Mouse (Mus musculus) liver, embryonic 11.5 days (tissue): ENCODE results near the gene Cadm2. TPM values are rescaled to one million over a fixed set of nuclear protein-coding genes. Genes with fewer than 3 reads are reported as not detected.

Experiments
- ATAC-seq: fragments of 200-750 bp; cut with Nextera tagmentation; replicated peaks from 2 replicates; pipeline ENCODE4 v1.8.0; 2017; ENCODE audit warnings: moderate number of reproducible peaks, mild to moderate bottlenecking, moderate TSS enrichment, moderate library complexity; ENCODE audit not compliant: low FRiP score
- DNase-seq: peaks from one replicate; pipeline ENCODE4 v3.0.0-alpha.2; 2017; ENCODE audit warnings: low spot score
- H3K27ac ChIP-seq: fragments of 300-500 bp; sonication (generic); 2 replicates; pipeline ENCODE4 v1.5.1; 2014; ENCODE audit warnings: mild to moderate bottlenecking, low read depth, low read length, control low read depth
- H3K27me3 ChIP-seq: fragments of 300-500 bp; sonication (generic); replicated peaks from 2 replicates; pipeline ENCODE4 v1.6.1; 2014; ENCODE audit warnings: low read length, mixed read lengths; ENCODE audit not compliant: control insufficient read depth, insufficient read depth
- H3K36me3 ChIP-seq: fragments of 300-500 bp; sonication (generic); 2 replicates; pipeline ENCODE4 v1.6.1; 2014; ENCODE audit warnings: mild to moderate bottlenecking, low read length, moderate library complexity, mixed read lengths; ENCODE audit not compliant: control insufficient read depth, insufficient read depth
- H3K4me1 ChIP-seq: fragments of 300-500 bp; sonication (generic); replicated peaks from 2 replicates; pipeline ENCODE4 v1.6.1; 2014; ENCODE audit warnings: low read length, mixed read lengths; ENCODE audit not compliant: control insufficient read depth, insufficient read depth
- H3K4me2 ChIP-seq: fragments of 300-500 bp; sonication (generic); 2 replicates; pipeline ENCODE4 v1.6.1; 2014; ENCODE audit warnings: mild to moderate bottlenecking, control low read depth, moderate library complexity
- H3K4me3 ChIP-seq: fragments of 300-500 bp; sonication (generic); 2 replicates; pipeline ENCODE4 v1.5.1; 2014; ENCODE audit warnings: low read depth, low read length, control low read depth
- H3K9ac ChIP-seq: fragments of 300-500 bp; sonication (generic); 2 replicates; pipeline ENCODE4 v1.6.1; 2014; ENCODE audit warnings: low read depth, low read length, control low read depth
- H3K9me3 ChIP-seq: fragments of 300-500 bp; sonication (generic); 2 replicates; pipeline ENCODE4 v1.6.1; 2016; ENCODE audit warnings: low read length, inconsistent platforms, mixed read lengths; ENCODE audit not compliant: control insufficient read depth
- WGBS: fragments of 180-500 bp; shearing (Covaris S2); extraction: QIAGEN DNeasy Blood & Tissue Kit; methylation state at CpG from one replicate; pipeline ENCODE4 v1.1.7; 2014; 5-methylcytosine and 5-hydroxymethylcytosine counted together
- polyA plus RNA-seq: library from polyadenylated mRNA; unstranded; fragments of >200 nt; fragmentation: Nextera tagmentation; extraction: Ambion mirVana; gene quantifications from 2 replicates; pipeline ENCODE4 v1.2.1, GENCODE M21; 2014

Gene Cadm2
- polyA plus RNA-seq, 1 experiment from 2014 or later: 0.52 TPM

DNA sequence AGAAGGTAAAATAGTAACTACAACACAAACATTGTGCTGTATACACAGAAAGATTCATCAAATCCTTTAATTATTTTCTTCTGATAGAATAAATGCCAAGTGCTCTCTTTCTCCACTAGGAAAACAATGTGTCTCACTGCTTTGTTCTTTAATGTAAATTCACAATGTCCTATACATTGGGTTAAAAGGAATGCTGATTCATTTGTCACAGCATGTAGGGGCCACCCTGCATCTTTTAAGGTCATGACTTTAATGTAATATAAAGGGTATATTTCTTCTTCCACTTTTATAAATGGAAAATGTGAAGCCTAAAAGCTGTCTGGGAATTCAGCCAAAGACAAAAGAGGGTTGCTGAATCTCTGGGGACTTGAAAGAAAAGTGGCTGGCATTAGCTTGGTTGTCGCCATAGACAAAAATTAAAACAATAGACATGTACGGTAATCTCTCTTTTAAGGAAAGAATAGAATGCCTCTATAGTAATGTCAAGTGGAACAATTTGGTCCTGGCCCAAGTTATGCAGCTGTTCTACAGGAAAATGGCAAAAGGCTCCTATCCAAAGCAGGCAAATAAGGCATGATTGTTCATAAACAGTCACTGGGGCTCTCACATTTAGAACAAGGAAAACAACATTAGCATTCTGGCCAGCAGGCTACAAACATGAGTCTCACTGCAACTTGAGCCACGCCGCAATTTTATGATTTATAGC, 851.9 kb downstream of the Cadm2 start:
- Histone ChIP-seq H3K9ac (no peak overlapping the region), H3K4me3 (no peak overlapping the region), H3K9me3 (no peaks in the 10 kb centered on the region), H3K27me3 (no peaks in the 10 kb centered on the region), H3K36me3 (no peaks in the 10 kb centered on the region), H3K27ac (no peak overlapping the region), H3K4me2 (no peak overlapping the region), H3K4me1 (no peaks in the 10 kb centered on the region)
- no peak for DNase-seq
- no peak for ATAC-seq
- WGBS: 88% methylated on average over 4 of the region's 4 CpGs

DNA sequence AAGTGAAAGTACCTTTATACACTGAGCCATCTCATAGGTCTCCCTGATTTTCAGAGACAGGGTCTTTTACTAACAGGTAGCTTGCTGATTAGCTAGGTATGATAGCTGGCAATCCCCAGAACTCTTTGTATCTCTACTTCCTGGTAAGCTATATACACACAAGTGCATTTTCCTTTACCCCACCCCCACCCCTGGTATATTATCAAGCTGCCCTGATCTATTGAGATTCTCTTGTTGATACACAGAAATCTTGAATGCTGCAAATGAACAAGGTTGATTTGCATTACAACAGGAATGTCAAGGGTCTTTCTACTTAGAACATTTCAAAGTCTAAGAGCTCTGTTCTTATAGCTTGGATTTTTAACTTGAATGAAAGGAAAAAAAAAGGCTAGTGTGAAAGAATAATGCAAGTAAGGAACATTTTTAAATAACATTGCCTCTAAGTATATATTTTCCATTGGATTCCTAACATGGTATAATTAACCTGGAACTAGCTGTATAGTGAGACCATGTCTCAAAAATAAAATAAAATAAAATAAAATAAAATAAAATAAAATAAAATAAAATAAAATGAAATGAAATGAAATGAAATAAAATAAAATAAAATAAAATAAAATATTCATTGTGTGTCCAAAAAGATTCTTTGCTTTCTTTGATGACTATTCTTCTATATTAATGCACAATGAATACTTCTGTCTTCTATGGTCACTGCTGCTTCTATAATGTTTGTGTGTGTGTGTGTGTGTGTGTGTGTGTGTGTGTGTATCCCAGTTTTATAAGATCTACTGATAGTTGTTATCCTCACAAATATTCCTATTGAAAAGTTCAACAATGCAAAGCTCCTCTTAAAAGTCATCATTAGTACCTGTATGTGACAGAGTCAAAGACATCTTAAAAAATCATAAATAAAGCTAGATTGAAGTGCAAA, 858.9 kb downstream of the Cadm2 start:
- no peak overlapping the region for H3K4me2 ChIP-seq
- no peak for DNase-seq
- H3K36me3 ChIP-seq: no peaks in the 10 kb centered on the region
- H3K9me3 ChIP-seq: no peaks in the 10 kb centered on the region
- H3K4me1 ChIP-seq: no peaks in the 10 kb centered on the region
- ATAC-seq: no peak
- no peaks in the 10 kb centered on the region for H3K27me3 ChIP-seq
- H3K4me3 ChIP-seq: no peak overlapping the region
- no peak overlapping the region for H3K9ac ChIP-seq
- no peak overlapping the region for H3K27ac ChIP-seq

DNA sequence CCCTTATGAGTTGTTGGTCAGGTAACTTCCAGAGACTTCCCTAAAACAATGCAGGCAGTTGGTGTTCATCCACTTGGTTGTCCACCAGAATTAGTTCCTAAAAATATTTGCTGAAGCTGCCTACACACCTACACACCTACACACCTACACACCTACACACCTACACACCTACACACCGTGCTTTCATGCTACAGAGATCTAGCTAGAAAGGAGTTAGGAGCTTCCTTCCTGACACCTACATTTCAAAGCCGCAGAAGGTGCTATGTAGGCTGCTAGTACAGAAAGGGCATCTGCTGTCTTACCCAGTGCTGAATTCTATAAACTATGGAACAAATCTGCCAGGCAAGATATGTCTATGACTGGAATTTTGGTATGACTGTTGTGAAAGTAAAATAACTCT, 872.2 kb downstream of the Cadm2 start:
- H3K4me3 ChIP-seq: no peak overlapping the region
- DNase-seq (no peak), ATAC-seq (no peak)
- no peak overlapping the region for H3K9ac ChIP-seq
- H3K27me3 ChIP-seq: no peaks in the 10 kb centered on the region
- WGBS: 75% methylated on average over 2 of the region's 2 CpGs
- H3K36me3 ChIP-seq: no peaks in the 10 kb centered on the region
- H3K4me2 ChIP-seq: no peak overlapping the region
- H3K9me3 ChIP-seq: no peaks in the 10 kb centered on the region
- H3K4me1 ChIP-seq: no peaks in the 10 kb centered on the region
- H3K27ac ChIP-seq: no peak overlapping the region

DNA sequence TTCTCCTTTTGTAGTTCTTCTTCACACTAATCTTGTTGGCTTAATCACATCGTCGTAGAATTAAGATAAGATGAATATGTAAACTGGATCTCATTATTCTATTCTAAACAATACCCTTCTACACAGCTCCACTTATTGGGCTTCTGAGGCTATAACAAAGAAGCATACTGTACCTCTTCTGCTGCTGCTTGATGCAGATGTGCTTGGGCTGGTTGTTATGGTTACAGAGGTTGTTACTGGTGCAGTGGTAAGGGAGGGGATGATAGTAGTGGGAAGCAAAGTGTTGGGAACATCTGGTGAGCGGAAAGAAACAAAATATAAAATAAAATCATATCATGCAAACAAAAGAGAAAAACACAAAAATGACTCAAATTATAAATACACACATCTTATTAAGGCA, 889.5 kb downstream of the Cadm2 start:
- no peak for DNase-seq
- H3K27ac ChIP-seq: no peak overlapping the region
- WGBS: 58% methylated on average over 3 of the region's 3 CpGs
- H3K9me3 ChIP-seq: no peaks in the 10 kb centered on the region
- H3K4me3 ChIP-seq: no peak overlapping the region
- no peak overlapping the region for H3K4me2 ChIP-seq
- H3K36me3 ChIP-seq: no peaks in the 10 kb centered on the region
- no peaks in the 10 kb centered on the region for H3K4me1 ChIP-seq
- no peaks in the 10 kb centered on the region for H3K27me3 ChIP-seq
- no peak for ATAC-seq
- H3K9ac ChIP-seq: no peak overlapping the region

DNA sequence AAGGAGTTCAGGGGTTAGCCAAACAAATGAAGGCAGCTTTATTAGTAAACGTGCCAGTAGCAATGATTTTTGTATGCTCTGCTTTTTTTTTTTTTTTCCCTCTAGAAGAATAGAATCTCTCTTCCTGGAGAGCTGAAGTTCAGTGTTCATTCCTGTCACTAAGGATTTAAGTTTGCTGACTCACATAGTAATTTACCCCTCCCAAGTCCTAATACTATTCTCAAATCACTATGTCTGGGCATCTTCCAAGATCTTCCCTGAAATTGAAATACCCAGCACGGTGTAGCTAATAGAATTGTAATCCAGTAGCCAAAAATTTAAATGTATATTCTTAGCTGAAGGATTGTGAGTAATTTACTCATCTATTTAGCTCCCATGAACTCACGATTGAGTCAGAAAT, 914.2 kb downstream of the Cadm2 start:
- 75% methylated on average over 3 of the region's 3 CpGs for WGBS
- no peak for DNase-seq

DNA sequence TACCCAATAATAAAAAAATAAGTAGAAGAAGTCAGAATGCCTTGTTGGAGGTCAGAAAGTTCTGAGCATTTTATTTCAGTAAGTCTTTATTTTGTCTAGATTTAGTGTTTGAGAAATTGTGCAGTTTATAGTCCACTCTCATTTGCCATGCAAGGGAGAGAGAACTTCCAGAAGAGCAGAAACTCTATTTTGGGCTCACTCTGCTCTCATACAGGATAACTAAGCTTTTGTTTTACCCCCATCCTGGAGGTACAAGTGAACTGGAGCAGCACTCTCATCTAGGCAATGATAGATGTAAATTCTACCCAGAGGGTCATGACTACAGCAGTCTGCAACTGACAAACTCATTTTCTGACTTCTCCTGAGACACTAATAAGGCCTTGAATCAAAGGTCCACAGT, 925.9 kb downstream of the Cadm2 start:
- no peaks in the 10 kb centered on the region for H3K36me3 ChIP-seq
- no peak overlapping the region for H3K27ac ChIP-seq
- DNase-seq (no peak), ATAC-seq (no peak)
- H3K9ac ChIP-seq: no peak overlapping the region
- H3K4me3 ChIP-seq: no peak overlapping the region
- H3K27me3 ChIP-seq: no peaks in the 10 kb centered on the region
- H3K9me3 ChIP-seq: no peaks in the 10 kb centered on the region
- H3K4me1 ChIP-seq: no peaks in the 10 kb centered on the region
- H3K4me2 ChIP-seq: no peak overlapping the region

More for the DNA sequence above, 914.2 kb downstream of the Cadm2 start:
- no peak overlapping the region for H3K4me2 ChIP-seq
- H3K27me3 ChIP-seq: no peaks in the 10 kb centered on the region
- H3K4me3 ChIP-seq: no peak overlapping the region
- H3K9ac ChIP-seq: no peak overlapping the region
- H3K4me1 ChIP-seq: no peaks in the 10 kb centered on the region
- no peak overlapping the region for H3K27ac ChIP-seq
- no peak for ATAC-seq
- H3K36me3 ChIP-seq: no peaks in the 10 kb centered on the region
- no peaks in the 10 kb centered on the region for H3K9me3 ChIP-seq

DNA sequence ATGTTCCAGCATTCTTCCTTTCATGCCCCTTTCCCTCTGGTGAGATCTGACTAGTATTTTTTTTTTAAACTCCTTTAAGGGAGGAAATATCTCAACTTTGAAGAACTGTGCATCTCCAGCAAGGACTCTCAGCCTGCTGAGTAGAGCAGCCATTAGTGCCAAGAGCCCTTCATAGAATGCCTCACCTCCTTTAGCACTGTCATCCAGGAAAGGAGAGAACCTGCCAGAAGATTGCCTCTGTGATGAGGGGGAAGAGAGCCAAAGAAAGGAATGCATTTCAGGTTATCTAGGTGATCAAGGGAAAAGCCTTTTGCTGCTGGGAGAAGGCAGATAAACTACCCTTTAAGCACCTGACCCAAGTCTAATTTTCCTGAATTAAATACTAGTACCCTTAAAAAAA, 943.5 kb downstream of the Cadm2 start:
- no peaks in the 10 kb centered on the region for H3K36me3 ChIP-seq
- no peak overlapping the region for H3K9ac ChIP-seq
- H3K9me3 ChIP-seq: no peaks in the 10 kb centered on the region
- DNase-seq: no peak
- no peak overlapping the region for H3K4me2 ChIP-seq
- H3K4me3 ChIP-seq: no peak overlapping the region
- no peak overlapping the region for H3K27ac ChIP-seq
- ATAC-seq: no peak
- no peaks in the 10 kb centered on the region for H3K4me1 ChIP-seq
- no peaks in the 10 kb centered on the region for H3K27me3 ChIP-seq

DNA sequence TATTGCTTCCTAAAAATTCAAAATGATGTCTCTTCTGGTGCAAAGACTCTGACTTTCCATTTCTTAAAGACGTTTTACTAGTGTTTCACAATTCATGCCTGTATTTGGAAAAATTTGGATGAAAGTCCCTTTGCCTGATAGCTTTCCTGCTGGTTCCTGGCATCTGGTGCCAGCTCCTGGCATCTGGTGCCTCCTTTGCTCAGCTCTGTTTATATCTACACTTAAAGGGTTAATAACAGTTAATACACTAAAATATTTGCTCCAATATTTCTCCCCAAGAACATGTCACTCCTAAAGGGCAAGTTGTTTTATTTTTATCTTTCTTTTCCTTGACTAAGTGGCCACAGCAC, 969.7 kb downstream of the Cadm2 start:
- Histone ChIP-seq H3K27ac (no peak overlapping the region), H3K9ac (no peak overlapping the region), H3K4me3 (no peak overlapping the region), H3K4me1 (no peaks in the 10 kb centered on the region), H3K4me2 (no peak overlapping the region), H3K36me3 (no peaks in the 10 kb centered on the region), H3K27me3 (no peaks in the 10 kb centered on the region), H3K9me3 (no peaks in the 10 kb centered on the region)
- ATAC-seq (no peak), DNase-seq (no peak)
- WGBS: 73% methylated on average over 1 of the region's 1 CpGs
